Mouse (Mus musculus) embryo, embryonic 9.5 days (tissue): ENCODE results near the gene Marc1.

Experiments
- DNase-seq: peaks from one replicate; pipeline ENCODE4 v3.0.0-alpha.2; 2017; ENCODE audit errors: extremely low spot score

The Marc1 gene

GRCm38 (mm10) chr1:184810780-184811575, at the start of gene Marc1:
Marc1 (minus strand) TSS chr1:184811313.
- DNase-seq, result peak; percentile 42

GRCm38 (mm10) chr1:184860276-184860675, 49.2 kb upstream of the Marc1 start:
- DNase-seq, result no peak

- no peak for DNase-seq
Measured at GRCm38 (mm10) chr1:184858253-184858652, 47.1 kb upstream of the Marc1 start.

GRCm38 (mm10) chr1:184857216-184857615, 46.1 kb upstream of the Marc1 start:
- no peak for DNase-seq

- DNase-seq, result no peak
Measured at GRCm38 (mm10) chr1:184853922-184854321, 42.8 kb upstream of the Marc1 start.

GRCm38 (mm10) chr1:184853339-184853738, 42.2 kb upstream of the Marc1 start:
- peak; percentile 54 for DNase-seq

- peak; percentile 79 for DNase-seq
Measured at GRCm38 (mm10) chr1:184851741-184852618, 40.9 kb upstream of the Marc1 start.

- DNase-seq, result no peak
Measured at GRCm38 (mm10) chr1:184851166-184851565, 40.1 kb upstream of the Marc1 start.

- DNase-seq, result no peak
Measured at GRCm38 (mm10) chr1:184846973-184847372, 35.9 kb upstream of the Marc1 start.

- DNase-seq, result no peak
Measured at GRCm38 (mm10) chr1:184846092-184846750, 35.1 kb upstream of the Marc1 start, which contains the start of gene Marc2. Marc2 (minus strand) TSS chr1:184846451.

- peak; percentile 84 for DNase-seq
Measured at GRCm38 (mm10) chr1:184845111-184846071, 34.3 kb upstream of the Marc1 start.

- DNase-seq, result peak; percentile 24
Measured at GRCm38 (mm10) chr1:184844326-184845066, 33.4 kb upstream of the Marc1 start.

- no peak for DNase-seq
Measured at GRCm38 (mm10) chr1:184837649-184838048, 26.5 kb upstream of the Marc1 start.

GRCm38 (mm10) chr1:184836350-184836749, 25.2 kb upstream of the Marc1 start:
- no peak for DNase-seq

- no peak for DNase-seq
Measured at GRCm38 (mm10) chr1:184833499-184833898, 22.4 kb upstream of the Marc1 start.

- no peak for DNase-seq
Measured at GRCm38 (mm10) chr1:184832211-184832610, 21.1 kb upstream of the Marc1 start.

GRCm38 (mm10) chr1:184829897-184830296, 18.8 kb upstream of the Marc1 start:
- DNase-seq, result no peak

GRCm38 (mm10) chr1:184827175-184827701, 16.1 kb upstream of the Marc1 start:
- DNase-seq, result peak; percentile 15

- peak; percentile 57 for DNase-seq
Measured at GRCm38 (mm10) chr1:184825093-184825492, 14.0 kb upstream of the Marc1 start.

- peak; percentile 91 for DNase-seq
Measured at GRCm38 (mm10) chr1:184824439-184824851, 13.3 kb upstream of the Marc1 start.
